Mouse (Mus musculus): ENCODE results near the gene Slc25a25.

- TF ChIP-seq CTCF (IDR thresholded peaks at IDR 0.05; ENCODE audit: low read depth) (no peak), EP300 (IDR thresholded peaks at IDR 0.05; ENCODE audit: low read depth) (no peak)
Measured at GRCm38 (mm10) chr2:32441550-32441949, 9.7 kb downstream of the Slc25a25 start.

Data from liver, postnatal 0 days (tissue).